Mouse (Mus musculus): ENCODE data around the gene Pgf. TPM values are rescaled to one million over a fixed set of nuclear protein-coding genes. Genes with fewer than 3 reads are reported as not detected.

Gene Pgf
- 10.0 and 10.3 TPM in 2 replicates for polyA plus RNA-seq (2012; rRNA removed)
- 14.6 and 16.1 TPM in 2 replicates for polyA plus RNA-seq (2014; fragmentation: Nextera tagmentation; extraction: Ambion mirVana)

- ATAC-seq (ENCODE audit: low FRiP score, low read depth) (no peak), DNase-seq (ENCODE audit: low spot score) (no peak)
- H3K4me1 ChIP-seq (ENCODE audit: control insufficient read depth, insufficient read depth, low read length) = peaks cover 42% of the 10 kb centered on the region
- peak within 1 kb of the TSS; percentile 66 for H3K4me2 ChIP-seq (replicated peaks; ENCODE audit: low read depth, low read length, severe bottlenecking)
- no peaks in the 10 kb centered on the region for H3K36me3 ChIP-seq (ENCODE audit: control insufficient read depth, insufficient read depth, low read length)
- no peaks in the 10 kb centered on the region for H3K9me3 ChIP-seq (ENCODE audit: control insufficient read depth, low read length)
- H3K4me3 ChIP-seq (replicated peaks; ENCODE audit: low read length) = peak within 1 kb of the TSS; percentile 40
- TF ChIP-seq POLR2A (IDR thresholded peaks at IDR 0.05; ENCODE audit: borderline replicate concordance, extremely low read depth, insufficient read depth, insufficient read length) = no peak
- WGBS = 80% methylated on average over 10 of the region's 10 CpGs
- no peak within 1 kb of the TSS; the same call in 1 of the 2 replicates for H3K27ac ChIP-seq (replicated peaks; ENCODE audit: low read depth, low read length)
- peak within 1 kb of the TSS; percentile 47 for H3K9ac ChIP-seq (ENCODE audit: low read depth, low read length, severe bottlenecking)
- H3K27me3 ChIP-seq (ENCODE audit: control insufficient read depth, insufficient read depth, low read length) = no peaks in the 10 kb centered on the region
Observed at GRCm38 (mm10) chr12:85177740-85178239, at the start of gene Pgf. TSS of gene Pgf (minus strand) at chr12:85177790.

GRCm38 (mm10) chr12:85227227-85227626, 49.6 kb upstream of the Pgf start:
- 38% methylated on average over 7 of the region's 7 CpGs for WGBS
- peak; percentile 89 for ATAC-seq (ENCODE audit: low FRiP score, low read depth)

GRCm38 (mm10) chr12:85219905-85220290, 42.3 kb upstream of the Pgf start:
- Histone ChIP-seq H3K4me1 (ENCODE audit: control insufficient read depth, insufficient read depth, low read length) (peaks cover 18% of the 10 kb centered on the region), H3K9me3 (ENCODE audit: control insufficient read depth, low read length) (no peaks in the 10 kb centered on the region), H3K9ac (ENCODE audit: low read depth, low read length, severe bottlenecking) (peak overlapping the region; percentile 66), H3K4me2 (replicated peaks; ENCODE audit: low read depth, low read length, severe bottlenecking) (peak overlapping the region; percentile 83), H3K36me3 (ENCODE audit: control insufficient read depth, insufficient read depth, low read length) (peaks cover 43% of the 10 kb centered on the region), H3K27ac (replicated peaks; ENCODE audit: low read depth, low read length) (peak overlapping the region; percentile 65), H3K27me3 (ENCODE audit: control insufficient read depth, insufficient read depth, low read length) (no peaks in the 10 kb centered on the region), H3K4me3 (replicated peaks; ENCODE audit: low read length) (peak overlapping the region; percentile 86)
- no peak for ATAC-seq (ENCODE audit: low FRiP score, low read depth)
- no peak for TF ChIP-seq POLR2A (IDR thresholded peaks at IDR 0.05; ENCODE audit: borderline replicate concordance, extremely low read depth, insufficient read depth, insufficient read length)
- 4% methylated on average over 11 of the region's 12 CpGs for WGBS
- DNase-seq (ENCODE audit: low spot score) = no peak

More at GRCm38 (mm10) chr12:85227227-85227626, 49.6 kb upstream of the Pgf start:
- H3K4me3 ChIP-seq (replicated peaks; ENCODE audit: low read length) = no peak overlapping the region
- H3K9me3 ChIP-seq (ENCODE audit: control insufficient read depth, low read length) = no peaks in the 10 kb centered on the region
- no peaks in the 10 kb centered on the region for H3K4me1 ChIP-seq (ENCODE audit: control insufficient read depth, insufficient read depth, low read length)
- H3K27me3 ChIP-seq (ENCODE audit: control insufficient read depth, insufficient read depth, low read length) = no peaks in the 10 kb centered on the region
- H3K27ac ChIP-seq (replicated peaks; ENCODE audit: low read depth, low read length) = no peak overlapping the region
- H3K36me3 ChIP-seq (ENCODE audit: control insufficient read depth, insufficient read depth, low read length) = peaks cover 44% of the 10 kb centered on the region
- DNase-seq (ENCODE audit: low spot score) = peak; percentile 65
- TF ChIP-seq POLR2A (IDR thresholded peaks at IDR 0.05; ENCODE audit: borderline replicate concordance, extremely low read depth, insufficient read depth, insufficient read length) = no peak
- no peak overlapping the region for H3K9ac ChIP-seq (ENCODE audit: low read depth, low read length, severe bottlenecking)
- H3K4me2 ChIP-seq (replicated peaks; ENCODE audit: low read depth, low read length, severe bottlenecking) = no peak overlapping the region

GRCm38 (mm10) chr12:85219236-85219904, 41.8 kb upstream of the Pgf start, which contains the start of gene Eif2b2:
TSS of gene Eif2b2 (plus strand) at chr12:85219481.
- TF ChIP-seq POLR2A (IDR thresholded peaks at IDR 0.05; ENCODE audit: borderline replicate concordance, extremely low read depth, insufficient read depth, insufficient read length) = 0 out of 2 replicates have a peak, but pooled peaks have one; percentile 45
- peak; percentile 100 for ATAC-seq (ENCODE audit: low FRiP score, low read depth)
- Histone ChIP-seq H3K27ac (replicated peaks; ENCODE audit: low read depth, low read length) (peak within 1 kb of the TSS; percentile 74), H3K9ac (ENCODE audit: low read depth, low read length, severe bottlenecking) (peak within 1 kb of the TSS; percentile 66), H3K36me3 (ENCODE audit: control insufficient read depth, insufficient read depth, low read length) (peaks cover 37% of the 10 kb centered on the region), H3K4me3 (replicated peaks; ENCODE audit: low read length) (peak within 1 kb of the TSS; percentile 86), H3K4me2 (replicated peaks; ENCODE audit: low read depth, low read length, severe bottlenecking) (peak within 1 kb of the TSS; percentile 83), H3K4me1 (ENCODE audit: control insufficient read depth, insufficient read depth, low read length) (peaks cover 18% of the 10 kb centered on the region), H3K9me3 (ENCODE audit: control insufficient read depth, low read length) (no peaks in the 10 kb centered on the region), H3K27me3 (ENCODE audit: control insufficient read depth, insufficient read depth, low read length) (no peaks in the 10 kb centered on the region)
- under 1% methylated on average over 49 of the region's 54 CpGs for WGBS
- DNase-seq (ENCODE audit: low spot score) = peak; percentile 96

- H3K4me2 ChIP-seq (replicated peaks; ENCODE audit: low read depth, low read length, severe bottlenecking) = no peak overlapping the region
- ATAC-seq (ENCODE audit: low FRiP score, low read depth) (no peak), DNase-seq (ENCODE audit: low spot score) (no peak)
- WGBS = 77% methylated on average over 2 of the region's 2 CpGs
- peaks cover 18% of the 10 kb centered on the region for H3K4me1 ChIP-seq (ENCODE audit: control insufficient read depth, insufficient read depth, low read length)
- no peak overlapping the region for H3K9ac ChIP-seq (ENCODE audit: low read depth, low read length, severe bottlenecking)
- H3K27ac ChIP-seq (replicated peaks; ENCODE audit: low read depth, low read length) = no peak overlapping the region
- no peak for TF ChIP-seq POLR2A (IDR thresholded peaks at IDR 0.05; ENCODE audit: borderline replicate concordance, extremely low read depth, insufficient read depth, insufficient read length)
- no peaks in the 10 kb centered on the region for H3K27me3 ChIP-seq (ENCODE audit: control insufficient read depth, insufficient read depth, low read length)
- no peak overlapping the region for H3K4me3 ChIP-seq (replicated peaks; ENCODE audit: low read length)
- no peaks in the 10 kb centered on the region for H3K9me3 ChIP-seq (ENCODE audit: control insufficient read depth, low read length)
- H3K36me3 ChIP-seq (ENCODE audit: control insufficient read depth, insufficient read depth, low read length) = peaks cover 22% of the 10 kb centered on the region
Observed at GRCm38 (mm10) chr12:85217733-85218310, 40.2 kb upstream of the Pgf start.
